Mouse (Mus musculus): ENCODE data around the gene Klhl35. TPM values are rescaled to one million over a fixed set of nuclear protein-coding genes. Genes with fewer than 3 reads are reported as not detected.
"Not testable (repeated sequence)": the region's sequence is repeated elsewhere in the genome, so short reads cannot be mapped to it uniquely, and the experiment has no call there.

Klhl35 gene
- total RNA-seq, 2 experiments from 2014 or later: 2.8 to 3.3 TPM

- intact Hi-C loops (cut with DNase I): no loop called here
- DNase-seq (ENCODE audit: low spot score in 2 of 2): peak; percentile 95 to 99
Observed at GRCm38 (mm10) chr7:99483271-99483923, 17.6 kb downstream of the Klhl35 start, which contains the start of gene Rps3. Gene Rps3 (minus strand): TSS chr7:99483738.

GRCm38 (mm10) chr7:99483924-99484319 lies 18.1 kb downstream of the Klhl35 start:
- intact Hi-C loops (cut with DNase I): no loop called here

GRCm38 (mm10) chr7:99484679-99485078 lies 18.9 kb downstream of the Klhl35 start:
- intact Hi-C loops (cut with DNase I): no loop called here
- no peak for DNase-seq (ENCODE audit: low spot score in 2 of 2)

More at GRCm38 (mm10) chr7:99483924-99484319, 18.1 kb downstream of the Klhl35 start:
- no peak for DNase-seq (ENCODE audit: low spot score in 2 of 2)

DNA sequence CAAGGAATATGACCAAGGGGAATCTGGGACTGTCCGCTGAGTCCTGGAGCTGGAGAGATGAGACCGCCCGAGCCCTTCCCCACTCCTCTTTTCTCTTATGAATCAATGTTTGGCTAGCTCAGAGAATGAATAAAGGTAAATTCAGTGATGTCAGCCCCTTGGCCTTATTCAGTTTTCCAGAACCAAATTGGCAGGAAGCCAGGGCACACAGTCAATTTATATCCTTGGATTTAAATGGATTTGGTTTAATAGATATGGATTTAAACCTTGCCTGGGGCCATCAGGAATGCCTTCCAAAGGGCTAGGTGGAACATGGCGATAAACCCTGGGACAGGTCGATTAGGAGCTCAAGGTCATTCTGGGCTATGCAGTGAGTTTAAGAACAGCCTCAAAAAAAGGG lies 23.9 kb downstream of the Klhl35 start:
- intact Hi-C loops (cut with DNase I): no loop called here

GRCm38 (mm10) chr7:99499128-99499527 lies 33.3 kb downstream of the Klhl35 start:
- intact Hi-C loops (cut with DNase I): no loop called here
- no peak for DNase-seq (ENCODE audit: low spot score in 2 of 2)

More for the DNA sequence above, 23.9 kb downstream of the Klhl35 start:
- DNase-seq (ENCODE audit: low spot score in 2 of 2): no peak

GRCm38 (mm10) chr7:99500201-99500600 lies 34.4 kb downstream of the Klhl35 start:
- intact Hi-C loops (cut with DNase I): loop anchor here (1.0 to 5.0 kb wide), 3 partner anchors 56 to 297 kb away; no protein-coding TSS in a partner anchor
- peak; percentile 83 to 89 for DNase-seq (ENCODE audit: low spot score in 2 of 2)

DNA sequence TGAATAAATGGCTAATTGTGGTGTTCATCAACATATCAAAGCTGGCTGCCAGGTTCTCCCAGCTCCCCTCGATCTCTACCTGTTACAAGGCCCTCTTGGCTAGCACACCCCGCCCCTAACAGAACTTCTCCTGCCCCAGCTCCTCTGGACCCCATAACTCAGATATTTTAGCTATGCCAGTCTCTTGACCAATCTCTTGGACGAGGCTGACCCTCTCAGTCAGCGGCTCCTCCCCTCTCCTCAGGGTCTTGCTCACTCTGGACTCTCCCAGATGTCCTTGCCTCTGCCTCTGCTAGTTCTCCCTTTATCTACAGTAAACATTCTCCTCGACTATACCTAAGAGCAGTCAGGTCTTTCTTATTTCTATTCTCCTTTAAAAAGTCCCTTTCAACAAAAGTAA lies 34.9 kb downstream of the Klhl35 start:
- intact Hi-C loops (cut with DNase I): loop anchor here (1.0 to 5.0 kb wide), 3 partner anchors 56 to 297 kb away; no protein-coding TSS in a partner anchor
- DNase-seq (ENCODE audit: low spot score in 2 of 2): no peak

DNA sequence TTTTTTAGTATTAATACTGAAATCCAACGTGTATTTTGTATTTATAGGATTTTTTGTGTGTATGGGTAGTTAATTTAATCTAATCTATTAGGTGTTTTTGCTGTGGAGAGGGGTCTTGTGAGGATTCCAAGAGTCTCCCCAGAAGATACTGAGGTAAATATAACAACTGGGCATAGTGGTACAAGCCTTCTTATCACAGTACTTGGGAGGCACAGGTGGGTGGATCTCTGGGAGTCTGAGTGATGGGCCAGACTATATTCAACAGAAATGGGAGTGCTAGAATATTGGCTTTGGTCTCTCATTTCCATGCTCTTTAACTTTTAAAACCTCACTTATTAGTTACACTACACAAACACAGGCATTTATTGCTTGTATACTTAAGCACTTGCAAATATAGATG lies 35.3 kb downstream of the Klhl35 start:
- intact Hi-C loops (cut with DNase I): loop anchor here (5.0 kb wide), 1 partner anchor 296 kb away; no protein-coding TSS in a partner anchor
- no peak for DNase-seq (ENCODE audit: low spot score in 2 of 2)

DNA sequence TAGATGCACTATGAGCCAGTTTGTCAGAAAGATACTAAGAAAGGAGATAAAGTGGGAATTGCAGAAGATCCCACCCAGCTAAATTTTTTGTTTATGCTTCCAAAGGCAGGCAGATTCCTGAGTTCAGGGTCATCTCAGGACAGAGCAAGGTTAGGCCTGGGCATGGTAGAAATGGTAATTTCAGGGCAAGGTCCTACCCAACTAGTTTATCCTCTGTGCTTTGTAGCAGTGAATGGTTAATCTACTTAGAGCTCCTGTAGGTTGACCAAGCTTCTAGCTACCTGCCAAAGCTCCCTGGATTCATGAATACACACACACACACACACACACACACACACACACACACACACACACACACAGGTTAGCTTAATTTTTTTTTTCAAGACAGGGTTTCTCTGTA lies 38.8 kb downstream of the Klhl35 start:
- intact Hi-C loops (cut with DNase I): loop anchor here (5.0 kb wide), 1 partner anchor 293 kb away; no protein-coding TSS in a partner anchor
- no peak for DNase-seq (ENCODE audit: low spot score in 2 of 2)

- DNase-seq (ENCODE audit: low spot score in 2 of 2); intact Hi-C loops (cut with DNase I): not testable (repeated sequence)
Observed at GRCm38 (mm10) chr7:99508187-99508586, 42.4 kb downstream of the Klhl35 start.

- intact Hi-C loops (cut with DNase I): no loop called here
- DNase-seq (ENCODE audit: low spot score in 2 of 2): peak; percentile 65 to 78
Observed at GRCm38 (mm10) chr7:99510087-99510501, 44.3 kb downstream of the Klhl35 start.

- no peak for DNase-seq (ENCODE audit: low spot score in 2 of 2)
- intact Hi-C loops (cut with DNase I): no loop called here
Observed at GRCm38 (mm10) chr7:99516092-99516813, 50.4 kb downstream of the Klhl35 start.

GRCm38 (mm10) chr7:99516814-99517157 lies 51.0 kb downstream of the Klhl35 start:
- intact Hi-C loops (cut with DNase I): no loop called here

DNA sequence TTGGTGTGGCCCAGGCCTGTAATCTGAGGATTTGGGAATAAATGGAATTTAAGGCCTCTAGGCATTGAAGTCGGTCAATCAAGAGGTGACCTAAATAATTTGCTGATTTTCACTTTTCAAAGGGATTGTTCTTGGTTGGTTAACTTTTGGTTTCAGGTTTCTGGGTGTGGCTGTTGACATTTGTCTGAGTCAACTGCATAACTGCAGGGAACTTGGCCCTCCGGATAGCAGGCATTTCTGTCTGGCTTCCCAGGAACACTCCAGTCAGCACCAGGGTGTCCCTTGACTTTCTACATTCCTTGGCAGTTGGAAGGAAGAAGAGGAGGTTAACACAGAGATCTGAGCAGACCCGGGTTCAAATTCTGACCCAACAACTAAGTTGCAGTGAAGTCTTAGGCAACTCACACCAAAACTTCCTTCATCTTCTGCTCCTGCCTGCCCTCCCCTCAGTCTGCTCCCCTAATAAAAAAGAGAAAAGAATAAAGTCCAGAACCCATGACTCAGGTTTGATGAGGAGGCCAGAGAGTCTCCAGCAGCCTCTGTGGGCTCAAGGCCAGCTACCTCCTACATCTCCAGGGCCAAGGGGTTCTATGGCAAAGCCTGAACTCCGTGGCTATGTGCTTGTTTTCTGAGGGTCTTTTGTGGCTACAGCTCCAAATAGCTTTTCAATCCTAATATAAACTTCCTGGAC lies 53.3 kb downstream of the Klhl35 start:
- intact Hi-C loops (cut with DNase I): no loop called here

More at GRCm38 (mm10) chr7:99516814-99517157, 51.0 kb downstream of the Klhl35 start:
- no peak for DNase-seq (ENCODE audit: low spot score in 2 of 2)

DNA sequence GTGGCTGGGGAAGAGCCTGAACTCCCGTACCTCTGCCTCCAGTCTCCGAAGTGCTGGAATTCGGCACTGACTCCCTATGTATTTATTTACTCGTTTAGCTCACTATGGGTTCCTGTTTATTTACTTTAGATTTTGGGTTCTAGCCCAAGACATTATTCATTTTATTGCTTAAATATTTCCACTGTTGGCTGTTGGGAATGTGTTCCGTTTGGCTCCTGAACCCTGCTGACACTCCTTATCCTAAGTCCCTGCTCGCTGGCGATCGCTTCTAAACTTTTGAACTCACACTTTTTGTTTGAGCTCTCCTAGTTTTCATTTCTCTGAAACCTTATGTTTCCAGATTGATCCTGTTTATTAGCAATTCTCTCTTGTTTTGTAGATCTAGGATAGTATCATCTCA lies 57.3 kb downstream of the Klhl35 start:
- DNase-seq (ENCODE audit: low spot score in 2 of 2): no peak
- intact Hi-C loops (cut with DNase I): loop anchor here (10.0 kb wide), 1 partner anchor 352 kb away; no protein-coding TSS in a partner anchor

More for the DNA sequence above, 53.3 kb downstream of the Klhl35 start:
- DNase-seq (ENCODE audit: low spot score in 2 of 2): no peak

Other genes starting within 250 kb of the Klhl35 start
- gene Mogat2, start 227.4 kb upstream of the Klhl35 start, total RNA-seq (2021): not detected
- gene Map6, start 198.6 kb upstream of the Klhl35 start, total RNA-seq (2021): 100 to 1,000 TPM; 135 to 137 TPM
- 10 to 100 TPM; 34.9 TPM for gene Serpinh1, start 112.8 kb upstream of the Klhl35 start, total RNA-seq (2021)
- 10 to 100 TPM; 40.0 to 46.2 TPM for gene Gdpd5, start 84.6 kb upstream of the Klhl35 start, total RNA-seq (2021)
- gene Rps3, start 17.7 kb downstream of the Klhl35 start, total RNA-seq (2021): 100 to 1,000 TPM; 230 to 233 TPM
- gene Arrb1, start 69.5 kb downstream of the Klhl35 start, total RNA-seq (2021): 100 to 1,000 TPM; 180 to 181 TPM
- gene Tpbgl, start 161.1 kb downstream of the Klhl35 start, total RNA-seq (2021): 1 to 10 TPM; 3.7 to 5.2 TPM
- gene Slco2b1, start 245.3 kb downstream of the Klhl35 start, total RNA-seq (2021): 10 to 100 TPM; 13.8 to 14.7 TPM